Mouse (Mus musculus): ENCODE data around the gene Sell.

The Sell gene

GRCm38 (mm10) chr1:164074606-164075140 is 12.9 kb downstream of the Sell start:
- DNase-seq (ENCODE audit: low read depth) = no peak

GRCm38 (mm10) chr1:164075416-164075815 is 13.6 kb downstream of the Sell start:
- no peak for DNase-seq (ENCODE audit: low read depth)

GRCm38 (mm10) chr1:164076441-164076840 is 14.7 kb downstream of the Sell start:
- DNase-seq (ENCODE audit: low read depth) = no peak

GRCm38 (mm10) chr1:164077031-164077430 is 15.2 kb downstream of the Sell start:
- DNase-seq (ENCODE audit: low read depth) = no peak

- DNase-seq (ENCODE audit: low read depth) = no peak
These were observed 16.6 kb downstream of the Sell start for GRCm38 (mm10) chr1:164078323-164078741.

DNA sequence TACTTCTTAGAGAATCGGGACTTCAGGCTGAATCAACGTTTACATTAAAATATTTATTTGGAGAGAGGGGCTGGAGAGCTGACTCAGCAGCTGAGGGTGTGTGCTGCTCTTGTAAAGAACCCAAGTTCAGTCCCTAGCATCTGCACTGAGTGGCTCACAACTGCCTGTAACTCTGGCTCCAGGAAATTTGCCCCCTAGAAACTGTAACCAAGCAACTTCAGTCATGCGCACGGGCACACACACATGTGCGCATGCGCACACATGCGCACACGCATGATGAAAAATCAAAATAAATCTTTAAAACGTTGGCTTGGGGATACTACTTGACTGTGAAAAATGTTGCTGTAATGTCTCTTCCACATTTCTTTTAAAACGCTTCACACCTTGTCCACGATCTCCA is 17.3 kb downstream of the Sell start:
- DNase-seq (ENCODE audit: low read depth) = no peak

- DNase-seq (ENCODE audit: low read depth) = no peak
These were observed 21.3 kb downstream of the Sell start for GRCm38 (mm10) chr1:164083046-164083445.

DNA sequence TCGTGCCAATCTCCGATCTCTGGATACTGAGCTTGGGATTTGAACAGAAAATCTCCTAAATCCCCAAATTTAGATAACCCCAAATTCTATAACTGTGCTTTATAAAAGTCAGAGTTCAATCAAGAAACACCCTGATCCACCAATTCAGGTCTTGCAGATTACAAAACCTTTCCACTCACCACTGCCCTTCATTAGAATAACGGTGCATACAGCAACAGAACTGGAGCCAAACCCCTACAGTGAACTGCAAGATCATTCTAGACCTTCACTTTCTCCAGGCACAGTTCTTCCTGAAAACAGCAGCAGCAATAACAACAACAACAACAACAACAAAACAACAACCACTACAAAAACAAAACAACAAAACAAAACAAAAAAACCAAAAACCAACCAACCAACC is 25.0 kb downstream of the Sell start:
- DNase-seq (ENCODE audit: low read depth) = no peak

GRCm38 (mm10) chr1:164087872-164088271 is 26.1 kb downstream of the Sell start:
- no peak for DNase-seq (ENCODE audit: low read depth)

DNA sequence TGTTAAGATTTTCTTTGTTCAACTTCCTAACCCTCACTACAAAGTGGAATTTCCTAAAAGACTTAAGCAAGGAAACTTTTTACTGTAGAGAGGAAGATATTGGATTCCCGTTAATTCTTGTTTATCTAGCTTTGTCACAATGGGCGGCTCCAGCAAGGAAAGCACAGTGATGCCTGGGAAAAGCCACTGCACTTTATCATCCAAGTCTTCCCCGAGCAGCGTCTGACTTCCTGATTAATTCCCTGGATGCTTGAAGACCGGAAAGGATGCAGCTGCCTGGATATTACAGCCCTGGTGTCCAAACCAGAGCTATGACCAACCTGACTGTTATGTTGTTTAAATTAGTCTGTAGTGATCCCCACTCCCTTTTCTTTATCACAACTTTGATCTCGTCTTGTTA is 35.0 kb downstream of the Sell start:
- no peak for DNase-seq (ENCODE audit: low read depth)

GRCm38 (mm10) chr1:164097911-164098310 is 36.1 kb downstream of the Sell start:
- no peak for DNase-seq (ENCODE audit: low read depth)

- DNase-seq (ENCODE audit: low read depth) = no peak
These were observed 36.6 kb downstream of the Sell start for GRCm38 (mm10) chr1:164098372-164098771.

- DNase-seq (ENCODE audit: low read depth) = no peak
These were observed 48.0 kb downstream of the Sell start for GRCm38 (mm10) chr1:164109763-164110162.

DNA sequence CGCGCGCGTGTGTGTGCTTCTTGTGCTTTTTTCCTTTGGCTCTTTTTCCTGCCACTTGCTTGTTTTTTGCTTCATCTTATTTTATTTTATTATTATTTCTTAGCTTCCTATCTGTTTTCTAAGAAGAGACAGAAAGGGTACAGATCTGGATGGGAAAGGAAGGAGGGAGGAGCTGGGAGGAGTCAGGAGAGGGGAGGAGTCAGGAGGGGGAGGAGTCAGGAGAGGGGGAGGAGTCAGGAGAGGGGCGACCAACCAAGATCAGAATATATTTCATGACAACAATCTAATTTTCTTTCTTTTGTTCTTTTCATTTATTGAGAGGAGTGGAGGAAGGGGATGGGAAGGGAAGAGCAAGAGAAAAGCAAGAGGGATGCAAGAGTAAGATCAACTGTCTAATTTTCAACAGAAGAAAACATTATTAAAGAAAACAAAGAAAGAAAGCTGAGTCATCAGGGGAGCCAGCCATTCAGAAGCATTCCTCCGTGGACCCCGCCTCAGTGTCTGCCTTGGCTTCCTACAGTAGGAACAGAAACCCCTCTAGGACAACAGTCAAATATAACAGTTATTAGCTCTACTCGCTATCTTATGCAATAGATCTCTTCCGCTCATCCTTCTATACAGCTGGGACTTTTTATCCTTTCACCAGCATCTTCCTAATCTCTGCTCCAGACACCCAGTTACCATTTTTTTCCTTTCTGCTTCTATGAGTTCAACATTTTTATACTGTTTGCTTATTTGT is 49.0 kb downstream of the Sell start:
- no peak for DNase-seq (ENCODE audit: low read depth)

DNA sequence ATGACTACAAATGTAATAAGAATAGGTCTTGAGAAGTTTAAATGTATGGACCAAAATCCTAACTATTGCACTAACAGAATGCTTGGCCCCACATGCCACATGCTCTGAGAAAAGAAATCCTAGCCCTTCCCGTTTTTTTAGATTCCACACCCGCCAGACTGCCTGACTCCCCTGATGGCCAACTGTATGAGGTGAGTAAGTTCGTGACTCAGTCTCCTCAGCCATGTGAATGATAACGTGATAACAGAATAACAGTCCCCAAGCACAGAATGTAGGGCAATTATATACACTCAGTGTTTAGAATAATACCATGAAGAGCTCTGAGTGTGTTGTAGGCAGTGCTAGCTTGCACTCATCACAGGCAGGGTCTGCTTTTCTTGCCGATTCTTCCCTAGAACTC is 52.5 kb downstream of the Sell start:
- DNase-seq (ENCODE audit: low read depth) = no peak

- DNase-seq (ENCODE audit: low read depth) = no peak
These were observed 53.2 kb downstream of the Sell start, which contains the start of gene Selp for GRCm38 (mm10) chr1:164114947-164115493. Gene Selp (plus strand): TSS chr1:164115264.

- no peak for DNase-seq (ENCODE audit: low read depth)
These were observed 53.9 kb downstream of the Sell start for GRCm38 (mm10) chr1:164115647-164116046.

- DNase-seq (ENCODE audit: low read depth) = no peak
These were observed 56.1 kb downstream of the Sell start for GRCm38 (mm10) chr1:164117869-164118268.

DNA sequence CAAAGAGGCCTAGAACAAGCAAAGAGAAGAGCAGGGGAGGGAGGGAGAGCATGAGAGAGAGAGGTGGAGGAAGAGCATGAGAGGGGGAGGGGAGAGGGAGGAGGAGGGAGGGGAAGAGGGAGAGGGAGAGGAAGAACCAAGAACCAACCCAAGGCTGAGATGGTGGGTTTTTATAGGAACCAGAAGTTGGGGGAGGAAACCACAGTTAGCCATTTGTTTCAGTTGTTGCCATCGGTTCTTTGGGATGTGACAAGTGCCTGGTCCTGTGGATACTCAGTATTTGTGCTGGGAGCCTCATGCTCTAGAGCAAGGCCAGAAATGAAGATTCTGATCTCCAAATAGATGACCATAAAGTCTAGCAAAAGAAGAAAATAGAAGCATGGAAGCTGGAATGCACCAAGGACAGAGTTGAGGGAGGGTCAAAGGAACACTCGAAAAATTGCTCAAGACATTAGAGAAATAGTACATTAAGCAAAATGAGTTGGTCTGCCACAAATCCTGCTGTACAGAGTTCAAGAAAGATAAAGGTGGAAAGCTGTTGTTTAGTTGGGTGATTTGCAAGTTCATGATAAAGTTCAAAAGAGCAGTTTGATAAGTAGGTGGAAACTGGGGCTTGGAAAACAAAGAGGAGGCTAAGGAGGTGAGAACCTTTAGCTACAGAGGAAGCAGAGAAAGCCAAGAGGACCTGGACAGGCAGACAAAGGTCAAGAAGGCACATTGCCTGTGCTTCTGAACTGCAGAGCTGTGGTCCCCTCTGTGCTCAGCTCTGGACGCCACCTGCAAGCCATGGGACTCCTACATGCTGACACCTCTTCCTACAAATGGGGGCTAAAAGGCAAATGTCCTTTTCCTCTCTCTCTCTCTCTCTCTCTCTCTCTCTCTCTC is 58.4 kb downstream of the Sell start:
- no peak for DNase-seq (ENCODE audit: low read depth)

GRCm38 (mm10) chr1:164120777-164121158 is 59.0 kb downstream of the Sell start:
- DNase-seq (ENCODE audit: low read depth) = no peak

GRCm38 (mm10) chr1:164123836-164124235 is 62.1 kb downstream of the Sell start:
- DNase-seq (ENCODE audit: low read depth) = no peak

DNA sequence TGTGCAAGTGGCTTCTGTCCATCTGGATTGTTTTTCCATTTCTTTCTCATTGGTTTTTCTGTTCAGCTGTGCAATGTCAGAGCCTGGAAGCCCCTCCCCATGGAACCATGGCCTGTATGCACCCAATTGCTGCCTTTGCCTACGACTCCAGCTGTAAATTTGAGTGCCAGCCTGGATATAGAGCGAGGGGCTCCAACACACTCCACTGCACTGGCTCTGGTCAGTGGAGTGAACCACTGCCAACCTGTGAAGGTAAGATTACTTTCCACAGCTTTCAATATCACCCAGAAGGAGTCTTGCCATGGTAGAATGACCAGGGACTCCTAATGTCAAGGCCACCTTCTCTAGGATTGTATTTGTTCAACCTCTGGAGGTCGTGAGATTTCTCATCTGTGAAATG is 68.2 kb downstream of the Sell start:
- no peak for DNase-seq (ENCODE audit: low read depth)

DNA sequence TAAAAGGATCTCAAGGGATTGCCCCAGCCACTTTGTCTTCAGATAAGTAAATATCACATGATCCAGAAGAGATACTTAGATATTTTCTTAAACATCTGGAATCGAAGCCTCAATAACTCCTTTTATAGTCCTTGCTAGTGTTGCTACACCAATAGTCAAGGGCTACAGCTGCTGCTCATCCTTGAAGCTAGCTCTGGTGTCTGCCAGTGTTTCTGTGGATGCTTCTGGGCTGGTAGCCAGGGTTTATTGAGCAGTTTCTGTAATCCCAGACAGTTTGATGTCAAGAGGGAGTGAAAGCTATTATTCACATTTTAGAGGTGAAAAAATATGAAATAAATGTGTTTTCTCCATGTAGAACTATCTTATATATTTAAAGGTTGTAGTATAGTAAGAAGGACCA is 70.8 kb downstream of the Sell start:
- no peak for DNase-seq (ENCODE audit: low read depth)
